Mouse (Mus musculus): ENCODE measurements around the gene Wdr47.

DNA sequence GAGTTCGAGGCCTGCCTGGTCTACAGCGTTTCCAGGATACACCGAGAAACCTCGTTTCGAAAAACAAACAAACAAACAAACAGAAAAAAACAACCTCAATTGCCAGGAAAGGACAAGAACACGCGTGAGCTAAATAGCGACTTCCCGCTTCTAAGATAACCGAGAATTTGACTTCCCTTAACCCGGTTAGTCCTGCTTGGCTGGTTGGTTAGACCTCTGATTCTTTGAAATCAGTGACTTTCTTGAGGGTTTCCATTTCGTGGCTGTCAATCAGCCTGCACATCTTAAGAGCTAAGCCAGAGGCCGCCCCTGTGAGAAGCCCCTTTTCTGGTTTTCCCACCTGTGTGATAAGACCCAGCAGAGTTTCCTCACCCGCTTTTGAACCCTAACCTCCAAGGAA is 63.5 kb downstream of the Wdr47 start:
- TF ChIP-seq POLR2A (IDR thresholded peaks at IDR 0.05; ENCODE audit: borderline replicate concordance, extremely low read depth, insufficient read depth, insufficient read length, poor library complexity, severe bottlenecking) (no peak), CTCF (IDR thresholded peaks at IDR 0.05; ENCODE audit: borderline replicate concordance, extremely low read depth, insufficient read depth, insufficient read length) (no peak)
